Mouse (Mus musculus): ENCODE data around the gene F11. TPM values are rescaled to one million over a fixed set of nuclear protein-coding genes. Genes with fewer than 3 reads are reported as not detected.

The F11 gene
- polyA plus RNA-seq, 1 experiment from 2014 or later: not detected

DNA sequence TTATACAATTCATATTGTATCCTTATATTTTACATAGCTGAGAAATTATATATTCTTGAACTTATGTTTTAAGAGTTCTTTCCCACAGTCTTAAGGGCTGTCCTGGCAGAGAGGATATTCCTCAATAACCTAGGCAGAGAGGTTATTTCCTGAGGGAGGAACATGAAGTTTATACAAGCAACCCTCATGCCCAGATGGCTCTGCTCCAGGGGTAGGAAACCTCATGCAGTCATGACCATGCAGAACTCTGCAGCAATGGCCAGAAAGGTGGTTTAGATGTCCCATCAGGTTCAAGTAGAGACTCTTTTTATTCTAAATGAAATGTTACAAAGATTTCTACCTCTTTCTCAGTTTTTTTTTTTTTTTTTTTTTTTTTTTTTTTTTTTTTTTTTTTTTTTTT lies 7.2 kb upstream of the F11 start:
- no peaks in the 10 kb centered on the region for H3K36me3 ChIP-seq
- ATAC-seq (ENCODE audit: insufficient number of reproducible peaks, low FRiP score): no peak

GRCm38 (mm10) chr8:45268485-45268884 lies 6.7 kb upstream of the F11 start:
- H3K4me1 ChIP-seq (replicated peaks): no peaks in the 10 kb centered on the region
- H3K4me3 ChIP-seq: no peak overlapping the region
- no peak overlapping the region for H3K27ac ChIP-seq (ENCODE audit: poor library complexity, severe bottlenecking)
- ATAC-seq (ENCODE audit: insufficient number of reproducible peaks, low FRiP score): no peak
- no peak overlapping the region for H3K4me2 ChIP-seq
- H3K27me3 ChIP-seq (replicated peaks): no peaks in the 10 kb centered on the region
- no peak overlapping the region for H3K9ac ChIP-seq
- no peaks in the 10 kb centered on the region for H3K36me3 ChIP-seq
- H3K9me3 ChIP-seq (replicated peaks): peaks cover 10% of the 10 kb centered on the region

More for the DNA sequence above, 7.2 kb upstream of the F11 start:
- no peak overlapping the region for H3K4me3 ChIP-seq
- no peaks in the 10 kb centered on the region for H3K4me1 ChIP-seq (replicated peaks)
- H3K27ac ChIP-seq (ENCODE audit: poor library complexity, severe bottlenecking): no peak overlapping the region
- H3K9me3 ChIP-seq (replicated peaks): peaks cover 10% of the 10 kb centered on the region
- H3K27me3 ChIP-seq (replicated peaks): no peaks in the 10 kb centered on the region
- no peak overlapping the region for H3K4me2 ChIP-seq
- no peak overlapping the region for H3K9ac ChIP-seq

- Histone ChIP-seq H3K9ac (no peak overlapping the region), H3K4me1 (replicated peaks) (no peaks in the 10 kb centered on the region), H3K36me3 (no peaks in the 10 kb centered on the region), H3K4me2 (no peak overlapping the region), H3K27ac (ENCODE audit: poor library complexity, severe bottlenecking) (no peak overlapping the region), H3K27me3 (replicated peaks) (no peaks in the 10 kb centered on the region), H3K4me3 (no peak overlapping the region), H3K9me3 (replicated peaks) (peaks cover 10% of the 10 kb centered on the region)
- ATAC-seq (ENCODE audit: insufficient number of reproducible peaks, low FRiP score): no peak
- WGBS: 62% methylated on average over 4 of the region's 4 CpGs
Observed at GRCm38 (mm10) chr8:45267611-45268391, 6.0 kb upstream of the F11 start.

DNA sequence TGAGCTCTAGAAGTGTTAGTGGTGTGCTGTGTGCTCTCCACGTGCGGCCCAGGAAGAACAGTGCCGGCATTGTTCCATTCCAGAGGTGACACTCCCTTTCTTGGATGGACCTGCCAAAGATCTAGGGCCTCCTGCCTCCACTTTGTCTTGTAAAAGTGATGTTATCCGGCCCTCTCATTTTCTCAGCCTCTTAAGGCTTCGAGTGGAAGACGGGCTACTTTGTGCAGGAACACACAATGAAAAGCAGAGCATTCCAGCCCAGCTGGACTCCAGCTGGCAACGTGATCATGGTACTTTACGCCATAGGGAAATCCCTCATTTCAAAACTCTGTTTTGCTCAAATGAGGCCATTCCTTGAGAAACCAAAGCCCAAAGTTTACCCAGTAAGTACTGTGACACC lies 5.2 kb upstream of the F11 start:
- no peak overlapping the region for H3K27ac ChIP-seq (ENCODE audit: poor library complexity, severe bottlenecking)
- H3K4me3 ChIP-seq: no peak overlapping the region
- WGBS: 63% methylated on average over 8 of the region's 8 CpGs

DNA sequence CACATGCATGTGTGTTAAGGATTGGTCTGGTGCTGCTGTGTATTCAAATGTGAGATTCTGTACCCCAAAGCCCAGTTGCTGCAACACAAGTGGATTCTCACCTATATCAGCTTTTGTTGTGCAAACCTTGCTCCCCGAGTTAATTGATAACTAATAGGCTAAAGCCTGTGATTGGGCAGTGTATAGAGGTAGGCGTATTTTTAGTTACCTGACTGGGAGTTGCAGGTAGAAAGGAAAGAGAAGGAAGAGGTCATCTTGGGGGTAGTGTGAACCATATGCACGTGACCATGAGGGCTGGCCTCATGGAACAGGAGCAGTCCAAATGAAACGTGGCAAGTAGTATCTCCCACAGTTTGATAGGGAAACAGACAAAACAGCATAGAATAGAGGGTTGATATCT lies 3.1 kb upstream of the F11 start:
- Histone ChIP-seq H3K9ac (no peak overlapping the region), H3K9me3 (replicated peaks) (peaks cover 10% of the 10 kb centered on the region), H3K27ac (ENCODE audit: poor library complexity, severe bottlenecking) (no peak overlapping the region), H3K4me2 (no peak overlapping the region), H3K4me1 (replicated peaks) (no peaks in the 10 kb centered on the region), H3K27me3 (replicated peaks) (no peaks in the 10 kb centered on the region), H3K36me3 (no peaks in the 10 kb centered on the region), H3K4me3 (no peak overlapping the region)
- ATAC-seq (ENCODE audit: insufficient number of reproducible peaks, low FRiP score): no peak
- WGBS: 80% methylated on average over 4 of the region's 4 CpGs

More for the DNA sequence above, 5.2 kb upstream of the F11 start:
- Histone ChIP-seq H3K4me1 (replicated peaks) (no peaks in the 10 kb centered on the region), H3K9ac (no peak overlapping the region), H3K4me2 (no peak overlapping the region), H3K36me3 (no peaks in the 10 kb centered on the region), H3K27me3 (replicated peaks) (no peaks in the 10 kb centered on the region), H3K9me3 (replicated peaks) (peaks cover 10% of the 10 kb centered on the region)
- ATAC-seq (ENCODE audit: insufficient number of reproducible peaks, low FRiP score): no peak

GRCm38 (mm10) chr8:45262851-45263250 lies 1.0 kb upstream of the F11 start:
- no peaks in the 10 kb centered on the region for H3K36me3 ChIP-seq
- peaks cover 10% of the 10 kb centered on the region for H3K9me3 ChIP-seq (replicated peaks)
- no peak overlapping the region for H3K27ac ChIP-seq (ENCODE audit: poor library complexity, severe bottlenecking)
- H3K9ac ChIP-seq: no peak overlapping the region
- WGBS: 71% methylated on average over 3 of the region's 3 CpGs
- no peak overlapping the region for H3K4me2 ChIP-seq
- H3K4me1 ChIP-seq (replicated peaks): no peaks in the 10 kb centered on the region
- H3K27me3 ChIP-seq (replicated peaks): no peaks in the 10 kb centered on the region
- ATAC-seq (ENCODE audit: insufficient number of reproducible peaks, low FRiP score): no peak
- no peak overlapping the region for H3K4me3 ChIP-seq

GRCm38 (mm10) chr8:45258421-45258820 lies 3.4 kb downstream of the F11 start:
- H3K4me1 ChIP-seq (replicated peaks): no peaks in the 10 kb centered on the region
- ATAC-seq (ENCODE audit: insufficient number of reproducible peaks, low FRiP score): no peak
- no peaks in the 10 kb centered on the region for H3K9me3 ChIP-seq (replicated peaks)
- H3K27me3 ChIP-seq (replicated peaks): no peaks in the 10 kb centered on the region
- no peak overlapping the region for H3K4me2 ChIP-seq
- no peaks in the 10 kb centered on the region for H3K36me3 ChIP-seq
- H3K4me3 ChIP-seq: no peak overlapping the region
- no peak overlapping the region for H3K27ac ChIP-seq (ENCODE audit: poor library complexity, severe bottlenecking)
- H3K9ac ChIP-seq: no peak overlapping the region
- WGBS: 79% methylated on average over 8 of the region's 8 CpGs

- Histone ChIP-seq H3K27me3 (replicated peaks) (no peaks in the 10 kb centered on the region), H3K27ac (ENCODE audit: poor library complexity, severe bottlenecking) (no peak overlapping the region), H3K4me1 (replicated peaks) (no peaks in the 10 kb centered on the region), H3K9ac (no peak overlapping the region), H3K36me3 (no peaks in the 10 kb centered on the region), H3K9me3 (replicated peaks) (no peaks in the 10 kb centered on the region), H3K4me2 (no peak overlapping the region), H3K4me3 (no peak overlapping the region)
- WGBS: 80% methylated on average over 12 of the region's 12 CpGs
- ATAC-seq (ENCODE audit: insufficient number of reproducible peaks, low FRiP score): no peak
Observed at GRCm38 (mm10) chr8:45255040-45255439, 6.8 kb downstream of the F11 start.

DNA sequence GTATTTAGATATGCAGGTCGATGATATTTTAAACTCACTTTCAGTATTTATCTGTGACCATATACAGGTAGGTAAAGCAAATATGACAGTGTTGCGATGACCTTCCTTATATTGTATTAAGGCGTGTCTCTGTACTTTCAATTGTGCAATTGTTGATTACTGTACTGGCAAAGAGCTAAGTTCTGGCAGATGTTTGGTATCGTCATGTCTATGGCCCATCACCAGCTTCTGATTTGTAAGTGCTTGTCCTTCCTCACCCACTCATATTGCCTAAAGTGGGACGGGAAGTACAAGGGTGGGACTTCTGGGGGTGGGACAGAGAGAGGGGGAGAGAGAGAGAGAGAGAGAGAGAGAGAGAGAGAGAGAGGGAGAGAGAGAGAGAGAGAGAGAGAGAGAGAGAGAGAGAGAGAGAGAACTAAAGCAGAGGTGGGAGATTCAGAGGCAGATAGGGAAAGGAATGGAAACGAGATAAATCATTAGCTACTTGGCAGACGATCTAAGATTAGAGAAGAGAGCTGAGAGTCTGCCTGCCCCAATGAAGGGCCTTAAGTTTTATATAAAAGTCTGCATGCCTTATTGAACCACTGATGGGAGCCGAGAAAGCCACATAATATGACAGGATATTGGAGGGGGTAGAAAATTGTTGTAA lies 7.5 kb downstream of the F11 start:
- no peak overlapping the region for H3K4me2 ChIP-seq
- no peak overlapping the region for H3K9ac ChIP-seq
- no peak overlapping the region for H3K4me3 ChIP-seq
- no peaks in the 10 kb centered on the region for H3K27me3 ChIP-seq (replicated peaks)
- no peak overlapping the region for H3K27ac ChIP-seq (ENCODE audit: poor library complexity, severe bottlenecking)
- H3K4me1 ChIP-seq (replicated peaks): no peaks in the 10 kb centered on the region
- no peak for ATAC-seq (ENCODE audit: insufficient number of reproducible peaks, low FRiP score)
- no peaks in the 10 kb centered on the region for H3K9me3 ChIP-seq (replicated peaks)
- 72% methylated on average over 8 of the region's 8 CpGs for WGBS
- H3K36me3 ChIP-seq: no peaks in the 10 kb centered on the region

DNA sequence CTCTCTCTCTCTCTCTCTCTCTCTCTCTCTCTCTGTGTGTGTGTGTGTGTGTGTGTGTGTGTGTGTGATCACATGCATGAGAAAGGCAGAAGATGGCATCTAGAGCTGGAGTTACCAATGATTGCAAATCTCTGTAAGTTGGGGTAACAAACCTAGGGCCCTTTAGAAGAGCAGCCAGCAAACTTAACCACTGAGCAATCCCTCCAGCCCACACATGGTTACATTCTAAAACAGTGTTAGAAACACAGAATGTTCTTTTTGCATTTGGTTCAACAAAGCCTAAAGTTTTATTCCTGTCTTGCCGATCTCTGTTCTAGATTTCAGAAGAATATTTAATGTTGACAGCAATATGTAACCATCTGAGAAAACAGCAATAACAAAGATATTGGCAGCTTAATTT lies 8.2 kb downstream of the F11 start:
- no peak overlapping the region for H3K27ac ChIP-seq (ENCODE audit: poor library complexity, severe bottlenecking)
- no peaks in the 10 kb centered on the region for H3K36me3 ChIP-seq
- no peaks in the 10 kb centered on the region for H3K9me3 ChIP-seq (replicated peaks)
- H3K4me3 ChIP-seq: no peak overlapping the region
- H3K4me1 ChIP-seq (replicated peaks): no peaks in the 10 kb centered on the region
- H3K4me2 ChIP-seq: no peak overlapping the region
- no peak overlapping the region for H3K9ac ChIP-seq
- no peaks in the 10 kb centered on the region for H3K27me3 ChIP-seq (replicated peaks)
- 94% methylated on average over 1 of the region's 1 CpGs for WGBS
- no peak for ATAC-seq (ENCODE audit: insufficient number of reproducible peaks, low FRiP score)

GRCm38 (mm10) chr8:45253111-45253510 lies 8.7 kb downstream of the F11 start:
- no peak overlapping the region for H3K4me2 ChIP-seq
- no peaks in the 10 kb centered on the region for H3K4me1 ChIP-seq (replicated peaks)
- no peaks in the 10 kb centered on the region for H3K27me3 ChIP-seq (replicated peaks)
- 50% methylated on average over 2 of the region's 2 CpGs for WGBS
- no peaks in the 10 kb centered on the region for H3K36me3 ChIP-seq
- H3K9me3 ChIP-seq (replicated peaks): no peaks in the 10 kb centered on the region
- H3K27ac ChIP-seq (ENCODE audit: poor library complexity, severe bottlenecking): no peak overlapping the region
- ATAC-seq (ENCODE audit: insufficient number of reproducible peaks, low FRiP score): no peak
- no peak overlapping the region for H3K9ac ChIP-seq
- H3K4me3 ChIP-seq: no peak overlapping the region

DNA sequence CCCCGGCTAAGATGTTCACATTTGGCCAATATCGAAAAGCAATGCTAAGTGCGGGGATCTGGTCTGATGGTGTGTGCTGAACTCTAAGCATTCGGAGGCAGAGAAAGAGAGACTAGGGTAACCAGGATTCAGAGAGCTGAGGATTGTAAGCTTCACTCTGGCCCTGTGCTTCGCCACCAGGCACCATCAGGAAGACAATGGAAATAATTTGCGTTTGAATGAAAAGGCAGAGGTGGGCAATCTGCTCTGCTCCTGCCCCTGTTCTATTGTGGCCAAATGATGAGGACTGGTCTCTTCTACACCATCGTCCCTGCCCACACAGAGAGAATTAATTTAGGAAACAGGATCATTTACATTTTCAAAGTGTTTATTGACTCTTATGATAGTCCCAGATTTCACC lies 15.5 kb downstream of the F11 start:
- H3K36me3 ChIP-seq: no peaks in the 10 kb centered on the region
- H3K27ac ChIP-seq (ENCODE audit: poor library complexity, severe bottlenecking): no peak overlapping the region
- H3K27me3 ChIP-seq (replicated peaks): no peaks in the 10 kb centered on the region
- H3K9ac ChIP-seq: no peak overlapping the region
- 68% methylated on average over 7 of the region's 7 CpGs for WGBS
- ATAC-seq (ENCODE audit: insufficient number of reproducible peaks, low FRiP score): no peak
- no peak overlapping the region for H3K4me2 ChIP-seq
- no peak overlapping the region for H3K4me3 ChIP-seq
- no peaks in the 10 kb centered on the region for H3K4me1 ChIP-seq (replicated peaks)
- no peaks in the 10 kb centered on the region for H3K9me3 ChIP-seq (replicated peaks)
